22 mouse cellular contexts compared by ENCODE assay signal in the genomic region with DNA sequence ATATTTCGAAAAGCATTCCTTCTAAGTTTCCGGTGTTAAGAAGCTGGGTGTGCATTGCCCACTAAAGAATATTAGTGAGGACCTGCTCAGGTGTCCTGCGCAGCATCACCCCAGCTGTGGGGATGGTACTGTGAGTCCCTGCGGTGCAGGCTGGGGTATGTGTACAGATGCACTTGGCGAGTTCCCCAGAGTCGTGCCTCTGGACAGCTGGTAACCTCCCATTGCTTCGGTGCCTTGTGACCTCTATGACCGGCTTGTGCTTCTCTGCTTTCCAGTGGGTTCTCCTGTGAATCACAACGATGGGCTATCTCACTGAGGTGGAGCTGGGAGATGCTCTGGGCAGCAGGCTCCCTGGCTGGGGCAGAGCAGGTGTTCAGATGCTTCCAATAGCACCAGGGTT.
DNase-seq lines count a peak whose midpoint lies in the region; ATAC-seq and TF ChIP-seq lines count a peak whose summit lies in the region.
"Had no signal": no experiment of that assay in that cellular context is flagged by ENCODE, and none has a peak within 500 bp of the region (broad histone marks: within the 10 kb centered on the region; RNA-seq: fewer than 3 reads in every experiment).

No protein-coding gene starts in this region.

- WGBS in kidney, adult 2 months: 73% methylated on average over 9 of the region's 9 CpGs
- WGBS in kidney, embryonic 15.5 days: 78% methylated on average over 9 of the region's 9 CpGs

- no peak overlapping the region for H3K4me3 ChIP-seq in gastrocnemius, adult 2 months
- H3K4me3 ChIP-seq in kidney, adult 2 months (ENCODE audit: insufficient read depth, low read depth, low read length): no peak overlapping the region
- no peak overlapping the region for H3K4me3 ChIP-seq in kidney, embryonic 15.5 days (replicated peaks)
- H3K4me3 ChIP-seq: embryonic facial prominence, embryonic 13.5 days; embryonic facial prominence, embryonic 15.5 days; erythroblast, embryonic 14.5 days; forebrain, embryonic 10.5 days; forebrain, embryonic 12.5 days had no signal

- H3K27ac ChIP-seq in gastrocnemius, adult 2 months: peak overlapping the region; percentile 29; the same call in 1 of the 2 replicates
- H3K27ac ChIP-seq in kidney, adult 2 months (ENCODE audit: insufficient read depth, low read depth, low read length): no peak overlapping the region
- H3K27ac ChIP-seq in kidney, embryonic 15.5 days: no peak overlapping the region
- H3K27ac ChIP-seq: embryonic facial prominence, embryonic 13.5 days; embryonic facial prominence, embryonic 15.5 days; forebrain, embryonic 10.5 days; forebrain, embryonic 12.5 days had no signal

- peaks cover 27% of the 10 kb centered on the region for H3K4me1 ChIP-seq in kidney, adult 2 months (ENCODE audit: control insufficient read depth, insufficient read depth, low read length)
- peaks cover 29% of the 10 kb centered on the region for H3K4me1 ChIP-seq in kidney, embryonic 15.5 days

- ATAC-seq in kidney, embryonic 15.5 days (replicated peaks; ENCODE audit: low FRiP score): no peak
- ATAC-seq: forebrain, embryonic 14.5 days had no signal

- intact Hi-C loops in gastrocnemius, adult 2 months (cut with DNase I): no loop called here

- H3K9me3 ChIP-seq in kidney, embryonic 15.5 days (replicated peaks): no peaks in the 10 kb centered on the region
- H3K9me3 ChIP-seq: embryonic facial prominence, embryonic 13.5 days; embryonic facial prominence, embryonic 15.5 days; forebrain, embryonic 10.5 days; forebrain, embryonic 12.5 days had no signal

- H3K4me2 ChIP-seq in kidney, embryonic 15.5 days: no peak overlapping the region
- H3K4me2 ChIP-seq: embryonic facial prominence, embryonic 13.5 days; embryonic facial prominence, embryonic 15.5 days; forebrain, embryonic 12.5 days had no signal

- no peak for TF ChIP-seq POLR2A in kidney, adult 2 months (IDR thresholded peaks at IDR 0.05; ENCODE audit: low read depth, low read length)

- TF ChIP-seq CTCF in gastrocnemius, adult 2 months (IDR thresholded peaks at IDR 0.05): no peak
- TF ChIP-seq CTCF in kidney, adult 2 months (conservative IDR thresholded peaks at IDR 0.05; ENCODE audit: insufficient read depth, insufficient read length, low read depth, low read length): no peak

- H3K36me3 ChIP-seq in kidney, adult 2 months (ENCODE audit: control insufficient read depth, insufficient read depth, low read length): no peaks in the 10 kb centered on the region
- no peaks in the 10 kb centered on the region; the same call in 1 of the 2 replicates for H3K36me3 ChIP-seq in kidney, embryonic 15.5 days
- H3K36me3 ChIP-seq: embryonic facial prominence, embryonic 15.5 days; forebrain, embryonic 10.5 days; forebrain, embryonic 12.5 days had no signal

- no peak overlapping the region for H3K9ac ChIP-seq in kidney, embryonic 15.5 days
- H3K9ac ChIP-seq: embryonic facial prominence, embryonic 13.5 days; embryonic facial prominence, embryonic 15.5 days; forebrain, embryonic 12.5 days had no signal

- DNase-seq in gastrocnemius, adult 2 months: peak; percentile 70
- no peak for DNase-seq in gastrocnemius, postnatal 4 days (ENCODE audit: low spot score in 2 of 2)
- peak; percentile 94 for DNase-seq in heart, adult 11 months
- no peak for DNase-seq in heart, postnatal 4 days
- DNase-seq in kidney, adult 2 months: peak; percentile 45
- DNase-seq: adrenal gland, adult 2 months; adrenal gland, postnatal 10 days; adrenal gland, postnatal 25 days; cerebellum, adult 11 months; cerebellum, adult 18-20 months; cerebellum, adult 8-10 months; cerebellum, adult 9-11 months; cerebellum, postnatal 14 days; cerebellum, postnatal 36 days; embryo, embryonic 11 days had no signal

- H3K27me3 ChIP-seq in kidney, adult 2 months (replicated peaks; ENCODE audit: control insufficient read depth, insufficient read depth, low read length): no peaks in the 10 kb centered on the region
- no peaks in the 10 kb centered on the region for H3K27me3 ChIP-seq in kidney, embryonic 15.5 days
- H3K27me3 ChIP-seq: embryonic facial prominence, embryonic 15.5 days; forebrain, embryonic 12.5 days had no signal

Comparison
In these comparisons a context has a peak if more than half of its experiments do, and no peak if none do; other contexts are left out.
1. DNase-seq: peak in gastrocnemius, adult 2 months (single experiment), heart, adult 11 months (single experiment) and kidney, adult 2 months (single experiment); none in gastrocnemius, postnatal 4 days (0 of 2) and heart, postnatal 4 days (single experiment).